Mouse (Mus musculus) midbrain, embryonic 12.5 days (tissue): ENCODE data around the gene Epb41l4b. TPM values are rescaled to one million over a fixed set of nuclear protein-coding genes. Genes with fewer than 3 reads are reported as not detected.

Source experiments
- ATAC-seq: fragments of 200-750 bp; cut with Nextera tagmentation; 2 replicates; pipeline ENCODE4 v1.8.0; 2017; ENCODE audit warnings: low read depth, moderate TSS enrichment, moderate library complexity; ENCODE audit not compliant: low FRiP score
- H3K27ac ChIP-seq: fragments of 300-500 bp; sonication (generic); replicated peaks from 2 replicates; pipeline ENCODE4 v1.5.1; 2016; ENCODE audit warnings: mild to moderate bottlenecking
- H3K27me3 ChIP-seq: fragments of 300-500 bp; sonication (generic); 2 replicates; pipeline ENCODE4 v1.6.1; 2016; ENCODE audit warnings: mild to moderate bottlenecking
- H3K36me3 ChIP-seq: fragments of 300-500 bp; sonication (generic); 2 replicates; pipeline ENCODE4 v1.6.1; 2016
- H3K4me1 ChIP-seq: fragments of 300-500 bp; sonication (generic); 2 replicates; pipeline ENCODE4 v1.6.1; 2016
- H3K4me2 ChIP-seq: fragments of 300-500 bp; sonication (generic); replicated peaks from 2 replicates; pipeline ENCODE4 v1.6.1; 2016; ENCODE audit warnings: mild to moderate bottlenecking, moderate library complexity
- H3K4me3 ChIP-seq: fragments of 300-500 bp; sonication (generic); 2 replicates; pipeline ENCODE4 v1.5.1; 2016; ENCODE audit warnings: mild to moderate bottlenecking
- H3K9ac ChIP-seq: fragments of 300-500 bp; sonication (generic); replicated peaks from 2 replicates; pipeline ENCODE4 v1.6.1; 2016; ENCODE audit warnings: mild to moderate bottlenecking, moderate library complexity
- H3K9me3 ChIP-seq: fragments of 300-500 bp; sonication (generic); 2 replicates; pipeline ENCODE4 v1.6.1; 2016; ENCODE audit warnings: mild to moderate bottlenecking
- WGBS: fragments of 180-500 bp; shearing (Covaris S2); methylation state at CpG from one replicate; pipeline ENCODE4 v1.1.7; 2016; 5-methylcytosine and 5-hydroxymethylcytosine counted together
- polyA plus RNA-seq: library from polyadenylated mRNA; unstranded; fragments of >200 nt; fragmentation: Nextera tagmentation; extraction: Ambion mirVana; gene quantifications from 2 replicates; pipeline ENCODE4 v1.2.1, GENCODE M21; 2016

Gene Epb41l4b
- polyA plus RNA-seq, 1 experiment from 2014 or later: 2.0 TPM

- H3K9me3 ChIP-seq: no peaks in the 10 kb centered on the region
- no peaks in the 10 kb centered on the region for H3K27me3 ChIP-seq
- H3K27ac ChIP-seq: no peak overlapping the region
- no peak overlapping the region for H3K9ac ChIP-seq
- no peaks in the 10 kb centered on the region for H3K36me3 ChIP-seq
- peaks cover 17% of the 10 kb centered on the region for H3K4me1 ChIP-seq
- 69% methylated on average over 9 of the region's 9 CpGs for WGBS
- H3K4me2 ChIP-seq: no peak overlapping the region
- no peak for ATAC-seq
- no peak overlapping the region for H3K4me3 ChIP-seq
These were observed 97.1 kb downstream of the Epb41l4b start for GRCm38 (mm10) chr4:57046160-57046571.

GRCm38 (mm10) chr4:57043621-57044020 is 99.6 kb downstream of the Epb41l4b start:
- ATAC-seq: no peak
- no peak overlapping the region for H3K9ac ChIP-seq
- no peaks in the 10 kb centered on the region for H3K27me3 ChIP-seq
- no peaks in the 10 kb centered on the region for H3K36me3 ChIP-seq
- no peaks in the 10 kb centered on the region for H3K9me3 ChIP-seq
- 89% methylated on average over 8 of the region's 8 CpGs for WGBS
- peaks cover 12% of the 10 kb centered on the region for H3K4me1 ChIP-seq
- no peak overlapping the region for H3K4me2 ChIP-seq
- H3K27ac ChIP-seq: no peak overlapping the region
- H3K4me3 ChIP-seq: no peak overlapping the region

- Histone ChIP-seq H3K4me2 (no peak overlapping the region), H3K9ac (no peak overlapping the region), H3K27me3 (peaks cover 10% of the 10 kb centered on the region; the same call in 1 of the 2 replicates), H3K36me3 (no peaks in the 10 kb centered on the region), H3K9me3 (no peaks in the 10 kb centered on the region), H3K4me1 (peaks cover 9% of the 10 kb centered on the region), H3K27ac (no peak overlapping the region), H3K4me3 (no peak overlapping the region)
- ATAC-seq: no peak
- WGBS: 89% methylated on average over 6 of the region's 6 CpGs
These were observed 101.6 kb downstream of the Epb41l4b start for GRCm38 (mm10) chr4:57041661-57042060.

DNA sequence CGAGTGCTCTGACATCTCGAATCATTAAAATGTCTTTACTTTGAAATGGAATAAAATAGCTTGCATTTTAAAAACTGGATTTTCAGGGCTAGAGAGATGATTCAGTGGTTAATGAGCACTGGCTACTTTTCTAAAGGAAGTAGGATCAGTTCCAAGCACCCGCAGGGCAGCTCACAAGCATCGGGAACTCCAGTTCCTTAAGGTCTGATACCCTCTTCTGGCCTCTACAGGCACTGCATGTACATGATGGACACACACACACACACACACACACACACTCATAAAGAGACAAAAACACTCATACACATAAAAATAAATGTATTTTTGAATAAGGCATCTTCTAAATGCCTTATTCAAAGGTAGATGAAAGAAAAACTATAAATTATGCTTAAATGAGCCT is 102.0 kb downstream of the Epb41l4b start:
- no peak overlapping the region for H3K9ac ChIP-seq
- H3K36me3 ChIP-seq: no peaks in the 10 kb centered on the region
- no peak for ATAC-seq
- no peak overlapping the region for H3K4me3 ChIP-seq
- H3K27me3 ChIP-seq: peaks cover 10% of the 10 kb centered on the region; the same call in 1 of the 2 replicates
- WGBS: 94% methylated on average over 4 of the region's 4 CpGs
- no peaks in the 10 kb centered on the region for H3K9me3 ChIP-seq
- peaks cover 9% of the 10 kb centered on the region for H3K4me1 ChIP-seq
- H3K27ac ChIP-seq: no peak overlapping the region
- H3K4me2 ChIP-seq: no peak overlapping the region

DNA sequence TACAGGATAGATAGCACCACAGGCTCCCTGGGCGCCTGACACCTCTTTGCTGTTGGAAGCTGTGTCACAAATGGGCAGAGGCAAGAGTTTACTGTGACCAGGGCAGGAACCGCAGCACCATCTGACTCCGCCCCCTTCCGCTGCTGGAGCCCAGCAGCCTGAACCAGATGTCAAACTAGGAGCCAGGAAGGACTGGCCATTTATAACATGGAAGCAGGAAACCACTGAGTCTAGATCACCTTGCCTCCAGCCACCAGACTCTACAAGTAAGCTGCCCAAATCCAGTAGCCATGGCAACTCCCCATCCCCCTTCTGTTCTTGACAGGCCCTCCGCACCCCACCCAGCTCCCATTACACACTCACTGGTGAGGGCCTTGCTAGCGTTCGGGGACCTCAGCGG is 102.8 kb downstream of the Epb41l4b start:
- Histone ChIP-seq H3K9me3 (no peaks in the 10 kb centered on the region), H3K4me1 (peaks cover 9% of the 10 kb centered on the region), H3K4me3 (no peak overlapping the region), H3K9ac (no peak overlapping the region), H3K4me2 (no peak overlapping the region), H3K36me3 (no peaks in the 10 kb centered on the region), H3K27me3 (peaks cover 10% of the 10 kb centered on the region; the same call in 1 of the 2 replicates), H3K27ac (no peak overlapping the region)
- ATAC-seq: 0 out of 2 replicates have a peak, but pooled peaks have one; percentile 16
- WGBS: 76% methylated on average over 8 of the region's 8 CpGs

GRCm38 (mm10) chr4:57039127-57040031 is 103.9 kb downstream of the Epb41l4b start:
- peaks cover 9% of the 10 kb centered on the region for H3K4me1 ChIP-seq
- no peak overlapping the region for H3K27ac ChIP-seq
- H3K9me3 ChIP-seq: no peaks in the 10 kb centered on the region
- no peaks in the 10 kb centered on the region for H3K36me3 ChIP-seq
- H3K27me3 ChIP-seq: peaks cover 10% of the 10 kb centered on the region; the same call in 1 of the 2 replicates
- WGBS: 10% methylated on average over 23 of the region's 23 CpGs
- H3K9ac ChIP-seq: peak overlapping the region; percentile 50
- peak overlapping the region; percentile 42 for H3K4me3 ChIP-seq
- peak overlapping the region; percentile 72 for H3K4me2 ChIP-seq
- peak; percentile 83 for ATAC-seq

GRCm38 (mm10) chr4:57037554-57037953 is 105.7 kb downstream of the Epb41l4b start:
- H3K4me3 ChIP-seq: no peak overlapping the region
- H3K27me3 ChIP-seq: peaks cover 10% of the 10 kb centered on the region; the same call in 1 of the 2 replicates
- H3K4me1 ChIP-seq: peaks cover 9% of the 10 kb centered on the region
- no peaks in the 10 kb centered on the region for H3K36me3 ChIP-seq
- no peak overlapping the region for H3K4me2 ChIP-seq
- ATAC-seq: no peak
- WGBS: 83% methylated on average over 7 of the region's 7 CpGs
- H3K9ac ChIP-seq: no peak overlapping the region
- no peaks in the 10 kb centered on the region for H3K9me3 ChIP-seq
- no peak overlapping the region for H3K27ac ChIP-seq

DNA sequence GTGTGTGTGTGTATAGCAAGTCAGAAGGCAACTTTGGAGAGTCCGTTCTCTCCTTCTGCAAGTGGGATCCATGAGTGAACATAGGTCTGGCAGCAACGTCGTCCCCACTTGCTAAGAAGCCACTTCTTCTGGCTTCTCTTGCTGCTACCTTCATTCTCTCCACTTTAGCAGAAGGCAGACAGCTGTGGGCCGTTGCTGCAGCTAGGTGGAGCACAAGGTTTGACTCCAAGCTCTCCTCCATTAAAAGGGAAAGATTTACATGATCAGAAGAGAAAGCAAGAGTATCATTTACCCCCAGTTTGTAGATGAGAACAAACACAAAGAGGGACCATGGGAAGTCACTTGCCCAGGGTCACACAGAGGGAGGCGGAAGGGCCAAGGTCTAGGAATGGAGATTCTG is 109.1 kb downstream of the Epb41l4b start:
- H3K9me3 ChIP-seq: no peaks in the 10 kb centered on the region
- no peak overlapping the region for H3K27ac ChIP-seq
- H3K36me3 ChIP-seq: no peaks in the 10 kb centered on the region
- H3K4me3 ChIP-seq: no peak overlapping the region
- 63% methylated on average over 4 of the region's 5 CpGs for WGBS
- no peak overlapping the region for H3K9ac ChIP-seq
- H3K4me2 ChIP-seq: no peak overlapping the region
- peaks cover 2% of the 10 kb centered on the region; the same call in 1 of the 2 replicates for H3K4me1 ChIP-seq
- ATAC-seq: no peak
- H3K27me3 ChIP-seq: peaks cover 10% of the 10 kb centered on the region; the same call in 1 of the 2 replicates

- Histone ChIP-seq H3K4me1 (no peaks in the 10 kb centered on the region), H3K27ac (no peak overlapping the region), H3K36me3 (no peaks in the 10 kb centered on the region), H3K9ac (no peak overlapping the region), H3K9me3 (no peaks in the 10 kb centered on the region), H3K4me2 (no peak overlapping the region), H3K27me3 (no peaks in the 10 kb centered on the region), H3K4me3 (no peak overlapping the region)
- ATAC-seq: no peak
- WGBS: 81% methylated on average over 4 of the region's 4 CpGs
These were observed 111.8 kb downstream of the Epb41l4b start for GRCm38 (mm10) chr4:57031440-57031839.

GRCm38 (mm10) chr4:57027954-57028353 is 115.3 kb downstream of the Epb41l4b start:
- Histone ChIP-seq H3K27me3 (no peaks in the 10 kb centered on the region), H3K9me3 (no peaks in the 10 kb centered on the region), H3K9ac (no peak overlapping the region), H3K27ac (no peak overlapping the region), H3K36me3 (no peaks in the 10 kb centered on the region), H3K4me1 (no peaks in the 10 kb centered on the region), H3K4me2 (no peak overlapping the region), H3K4me3 (no peak overlapping the region)
- no peak for ATAC-seq
- 70% methylated on average over 10 of the region's 10 CpGs for WGBS

- no peak overlapping the region for H3K9ac ChIP-seq
- 65% methylated on average over 3 of the region's 3 CpGs for WGBS
- H3K4me3 ChIP-seq: no peak overlapping the region
- no peak overlapping the region for H3K27ac ChIP-seq
- no peak for ATAC-seq
- no peaks in the 10 kb centered on the region for H3K36me3 ChIP-seq
- H3K4me1 ChIP-seq: no peaks in the 10 kb centered on the region
- no peaks in the 10 kb centered on the region for H3K27me3 ChIP-seq
- no peaks in the 10 kb centered on the region for H3K9me3 ChIP-seq
- H3K4me2 ChIP-seq: no peak overlapping the region
These were observed 119.7 kb downstream of the Epb41l4b start for GRCm38 (mm10) chr4:57023527-57023926.

DNA sequence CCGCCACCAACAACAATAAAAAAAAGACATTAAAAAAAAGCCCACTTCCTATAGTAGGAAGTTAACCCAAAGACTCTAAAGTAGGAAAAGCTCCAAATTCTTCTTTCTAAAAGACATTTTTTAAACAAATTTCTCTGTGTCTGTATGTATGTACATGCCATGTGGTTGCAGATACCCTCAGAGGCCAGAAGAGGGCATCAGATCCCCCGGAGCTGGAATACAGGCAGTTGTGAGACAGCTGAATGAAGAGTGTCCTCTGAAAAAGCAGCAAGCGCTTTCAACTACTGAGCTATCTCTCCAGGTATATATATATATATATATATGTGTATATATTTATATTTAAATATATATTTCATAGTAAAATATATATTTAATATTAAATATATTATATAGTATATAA is 121.9 kb downstream of the Epb41l4b start:
- 87% methylated on average over 3 of the region's 3 CpGs for WGBS
- ATAC-seq: no peak
- H3K4me3 ChIP-seq: no peak overlapping the region

More for the DNA sequence above, 121.9 kb downstream of the Epb41l4b start:
- no peak overlapping the region for H3K9ac ChIP-seq
- H3K9me3 ChIP-seq: no peaks in the 10 kb centered on the region
- H3K36me3 ChIP-seq: no peaks in the 10 kb centered on the region
- H3K27ac ChIP-seq: no peak overlapping the region
- no peak overlapping the region for H3K4me2 ChIP-seq
- 0 out of 2 replicates have a peak, but pooled peaks cover 9% of the 10 kb centered on the region for H3K27me3 ChIP-seq
- no peaks in the 10 kb centered on the region for H3K4me1 ChIP-seq
